Mouse (Mus musculus): Measurements from ENCODE around the gene Stx4a. TPM values are rescaled to one million over a fixed set of nuclear protein-coding genes. Genes with fewer than 3 reads are reported as not detected.

Stx4a gene
- polyA plus RNA-seq, 1 experiment from 2014 or later, result 8.7 TPM

- DNase-seq (no peak), ATAC-seq (ENCODE audit: low FRiP score, low TSS enrichment) (no peak)
- no peak overlapping the region for H3K4me3 ChIP-seq (replicated peaks; ENCODE audit: low read depth, low read length)
- no peak overlapping the region for H3K27ac ChIP-seq (replicated peaks; ENCODE audit: low read depth, low read length)
- H3K4me2 ChIP-seq (ENCODE audit: low read length), result no peak overlapping the region
- H3K9ac ChIP-seq (replicated peaks; ENCODE audit: low read length), result no peak overlapping the region
- no peaks in the 10 kb centered on the region for H3K9me3 ChIP-seq (ENCODE audit: control insufficient read depth, low read length)
- 91% methylated on average over 4 of the region's 4 CpGs for WGBS
- no peaks in the 10 kb centered on the region for H3K27me3 ChIP-seq (ENCODE audit: control insufficient read depth, insufficient read depth, low read length)
- H3K36me3 ChIP-seq (ENCODE audit: control insufficient read depth, insufficient read depth, low read length), result peaks cover 72% of the 10 kb centered on the region
- 0 out of 2 replicates have a peak, but pooled peaks cover 3% of the 10 kb centered on the region for H3K4me1 ChIP-seq (ENCODE audit: control insufficient read depth, insufficient read depth, low read length)
Measured at GRCm38 (mm10) chr7:127798591-127798990, 25.5 kb upstream of the Stx4a start.

GRCm38 (mm10) chr7:127799211-127799610 lies 24.9 kb upstream of the Stx4a start:
- Histone ChIP-seq H3K36me3 (ENCODE audit: control insufficient read depth, insufficient read depth, low read length) (peaks cover 66% of the 10 kb centered on the region), H3K4me2 (ENCODE audit: low read length) (no peak overlapping the region), H3K4me1 (ENCODE audit: control insufficient read depth, insufficient read depth, low read length) (0 out of 2 replicates have a peak, but pooled peaks cover 3% of the 10 kb centered on the region), H3K9me3 (ENCODE audit: control insufficient read depth, low read length) (no peaks in the 10 kb centered on the region), H3K9ac (replicated peaks; ENCODE audit: low read length) (no peak overlapping the region), H3K27ac (replicated peaks; ENCODE audit: low read depth, low read length) (no peak overlapping the region), H3K4me3 (replicated peaks; ENCODE audit: low read depth, low read length) (no peak overlapping the region), H3K27me3 (ENCODE audit: control insufficient read depth, insufficient read depth, low read length) (no peaks in the 10 kb centered on the region)
- 93% methylated on average over 13 of the region's 13 CpGs for WGBS
- DNase-seq, result no peak
- ATAC-seq (ENCODE audit: low FRiP score, low TSS enrichment), result no peak

- DNase-seq, result no peak
- Histone ChIP-seq H3K27ac (replicated peaks; ENCODE audit: low read depth, low read length) (no peak overlapping the region), H3K36me3 (ENCODE audit: control insufficient read depth, insufficient read depth, low read length) (peaks cover 65% of the 10 kb centered on the region), H3K4me1 (ENCODE audit: control insufficient read depth, insufficient read depth, low read length) (0 out of 2 replicates have a peak, but pooled peaks cover 3% of the 10 kb centered on the region), H3K9me3 (ENCODE audit: control insufficient read depth, low read length) (no peaks in the 10 kb centered on the region), H3K9ac (replicated peaks; ENCODE audit: low read length) (no peak overlapping the region), H3K27me3 (ENCODE audit: control insufficient read depth, insufficient read depth, low read length) (no peaks in the 10 kb centered on the region), H3K4me2 (ENCODE audit: low read length) (no peak overlapping the region), H3K4me3 (replicated peaks; ENCODE audit: low read depth, low read length) (no peak overlapping the region)
- ATAC-seq (ENCODE audit: low FRiP score, low TSS enrichment), result no peak
- WGBS, result 94% methylated on average over 1 of the region's 1 CpGs
Measured at GRCm38 (mm10) chr7:127799738-127800137, 24.4 kb upstream of the Stx4a start.

GRCm38 (mm10) chr7:127800435-127801009 lies 23.6 kb upstream of the Stx4a start, which contains the start of gene Hsd3b7:
Gene Hsd3b7, plus strand, starts transcription at chr7:127800604.
- Histone ChIP-seq H3K4me1 (ENCODE audit: control insufficient read depth, insufficient read depth, low read length) (0 out of 2 replicates have a peak, but pooled peaks cover 3% of the 10 kb centered on the region), H3K9me3 (ENCODE audit: control insufficient read depth, low read length) (no peaks in the 10 kb centered on the region), H3K27ac (replicated peaks; ENCODE audit: low read depth, low read length) (peak within 1 kb of the TSS; percentile 41; the same call in 1 of the 2 replicates), H3K4me3 (replicated peaks; ENCODE audit: low read depth, low read length) (no peak within 1 kb of the TSS), H3K27me3 (ENCODE audit: control insufficient read depth, insufficient read depth, low read length) (no peaks in the 10 kb centered on the region), H3K36me3 (ENCODE audit: control insufficient read depth, insufficient read depth, low read length) (peaks cover 65% of the 10 kb centered on the region), H3K4me2 (ENCODE audit: low read length) (peak within 1 kb of the TSS; percentile 25; the same call in 1 of the 2 replicates), H3K9ac (replicated peaks; ENCODE audit: low read length) (no peak within 1 kb of the TSS)
- 22% methylated on average over 6 of the region's 6 CpGs for WGBS
- DNase-seq, result peak; percentile 90
- peak; percentile 78 for ATAC-seq (ENCODE audit: low FRiP score, low TSS enrichment)

GRCm38 (mm10) chr7:127801010-127801621 lies 23.0 kb upstream of the Stx4a start:
- 92% methylated on average over 8 of the region's 8 CpGs for WGBS
- no peaks in the 10 kb centered on the region for H3K27me3 ChIP-seq (ENCODE audit: control insufficient read depth, insufficient read depth, low read length)
- no peak overlapping the region for H3K9ac ChIP-seq (replicated peaks; ENCODE audit: low read length)
- H3K27ac ChIP-seq (replicated peaks; ENCODE audit: low read depth, low read length), result no peak overlapping the region
- DNase-seq, result no peak
- no peak for ATAC-seq (ENCODE audit: low FRiP score, low TSS enrichment)
- H3K4me3 ChIP-seq (replicated peaks; ENCODE audit: low read depth, low read length), result no peak overlapping the region
- H3K36me3 ChIP-seq (ENCODE audit: control insufficient read depth, insufficient read depth, low read length), result peaks cover 62% of the 10 kb centered on the region
- H3K9me3 ChIP-seq (ENCODE audit: control insufficient read depth, low read length), result no peaks in the 10 kb centered on the region
- H3K4me1 ChIP-seq (ENCODE audit: control insufficient read depth, insufficient read depth, low read length), result 0 out of 2 replicates have a peak, but pooled peaks cover 3% of the 10 kb centered on the region
- 0 out of 2 replicates have a peak overlapping the region, but pooled peaks have one; percentile 25 for H3K4me2 ChIP-seq (ENCODE audit: low read length)

- H3K36me3 ChIP-seq (ENCODE audit: control insufficient read depth, insufficient read depth, low read length), result peaks cover 57% of the 10 kb centered on the region
- no peak for DNase-seq
Measured at GRCm38 (mm10) chr7:127802313-127802712, 21.8 kb upstream of the Stx4a start.

GRCm38 (mm10) chr7:127808821-127809220 lies 15.3 kb upstream of the Stx4a start:
- H3K27me3 ChIP-seq (ENCODE audit: control insufficient read depth, insufficient read depth, low read length), result no peaks in the 10 kb centered on the region
- DNase-seq (no peak), ATAC-seq (ENCODE audit: low FRiP score, low TSS enrichment) (no peak)
- WGBS, result 79% methylated on average over 5 of the region's 5 CpGs
- no peaks in the 10 kb centered on the region for H3K9me3 ChIP-seq (ENCODE audit: control insufficient read depth, low read length)
- no peaks in the 10 kb centered on the region for H3K4me1 ChIP-seq (ENCODE audit: control insufficient read depth, insufficient read depth, low read length)
- no peak overlapping the region for H3K27ac ChIP-seq (replicated peaks; ENCODE audit: low read depth, low read length)
- H3K4me2 ChIP-seq (ENCODE audit: low read length), result no peak overlapping the region
- H3K9ac ChIP-seq (replicated peaks; ENCODE audit: low read length), result no peak overlapping the region
- no peak overlapping the region for H3K4me3 ChIP-seq (replicated peaks; ENCODE audit: low read depth, low read length)
- H3K36me3 ChIP-seq (ENCODE audit: control insufficient read depth, insufficient read depth, low read length), result peaks cover 70% of the 10 kb centered on the region

More at GRCm38 (mm10) chr7:127802313-127802712, 21.8 kb upstream of the Stx4a start:
- Histone ChIP-seq H3K9ac (replicated peaks; ENCODE audit: low read length) (no peak overlapping the region), H3K4me3 (replicated peaks; ENCODE audit: low read depth, low read length) (no peak overlapping the region), H3K4me2 (ENCODE audit: low read length) (no peak overlapping the region), H3K9me3 (ENCODE audit: control insufficient read depth, low read length) (no peaks in the 10 kb centered on the region), H3K27me3 (ENCODE audit: control insufficient read depth, insufficient read depth, low read length) (no peaks in the 10 kb centered on the region), H3K27ac (replicated peaks; ENCODE audit: low read depth, low read length) (no peak overlapping the region), H3K4me1 (ENCODE audit: control insufficient read depth, insufficient read depth, low read length) (0 out of 2 replicates have a peak, but pooled peaks cover 3% of the 10 kb centered on the region)
- WGBS, result 95% methylated on average over 17 of the region's 17 CpGs
- no peak for ATAC-seq (ENCODE audit: low FRiP score, low TSS enrichment)

GRCm38 (mm10) chr7:127809846-127810245 lies 14.2 kb upstream of the Stx4a start:
- Histone ChIP-seq H3K4me2 (ENCODE audit: low read length) (no peak overlapping the region), H3K4me1 (ENCODE audit: control insufficient read depth, insufficient read depth, low read length) (no peaks in the 10 kb centered on the region), H3K27ac (replicated peaks; ENCODE audit: low read depth, low read length) (no peak overlapping the region), H3K9me3 (ENCODE audit: control insufficient read depth, low read length) (no peaks in the 10 kb centered on the region), H3K4me3 (replicated peaks; ENCODE audit: low read depth, low read length) (no peak overlapping the region), H3K36me3 (ENCODE audit: control insufficient read depth, insufficient read depth, low read length) (peaks cover 75% of the 10 kb centered on the region), H3K27me3 (ENCODE audit: control insufficient read depth, insufficient read depth, low read length) (no peaks in the 10 kb centered on the region), H3K9ac (replicated peaks; ENCODE audit: low read length) (no peak overlapping the region)
- ATAC-seq (ENCODE audit: low FRiP score, low TSS enrichment) (no peak), DNase-seq (no peak)
- 90% methylated on average over 1 of the region's 1 CpGs for WGBS

- H3K9me3 ChIP-seq (ENCODE audit: control insufficient read depth, low read length), result no peaks in the 10 kb centered on the region
- H3K4me1 ChIP-seq (ENCODE audit: control insufficient read depth, insufficient read depth, low read length), result no peaks in the 10 kb centered on the region
- WGBS, result 84% methylated on average over 10 of the region's 10 CpGs
- no peak for ATAC-seq (ENCODE audit: low FRiP score, low TSS enrichment)
- DNase-seq, result no peak
- H3K4me3 ChIP-seq (replicated peaks; ENCODE audit: low read depth, low read length), result no peak overlapping the region
- no peaks in the 10 kb centered on the region for H3K27me3 ChIP-seq (ENCODE audit: control insufficient read depth, insufficient read depth, low read length)
- H3K9ac ChIP-seq (replicated peaks; ENCODE audit: low read length), result no peak overlapping the region
- peaks cover 71% of the 10 kb centered on the region for H3K36me3 ChIP-seq (ENCODE audit: control insufficient read depth, insufficient read depth, low read length)
- H3K27ac ChIP-seq (replicated peaks; ENCODE audit: low read depth, low read length), result no peak overlapping the region
- H3K4me2 ChIP-seq (ENCODE audit: low read length), result no peak overlapping the region
Measured at GRCm38 (mm10) chr7:127810650-127811049, 13.4 kb upstream of the Stx4a start.

All from midbrain, embryonic 14.5 days (tissue).